Mouse (Mus musculus) heart, embryonic 13.5 days (tissue): ENCODE data around the gene Dcaf1. TPM values are rescaled to one million over a fixed set of nuclear protein-coding genes. Genes with fewer than 3 reads are reported as not detected.

Experiments used
- ATAC-seq: fragments of 200-750 bp; cut with Nextera tagmentation; 2 replicates; pipeline ENCODE4 v1.8.0; 2017; ENCODE audit warnings: moderate TSS enrichment; ENCODE audit not compliant: insufficient number of reproducible peaks, low FRiP score, low TSS enrichment; ENCODE audit errors: extremely low read depth
- H3K27ac ChIP-seq: fragments of 300-500 bp; sonication (generic); replicated peaks from 2 replicates; pipeline ENCODE4 v1.5.1; 2015; ENCODE audit warnings: moderate library complexity, mild to moderate bottlenecking, inconsistent platforms
- H3K27me3 ChIP-seq: fragments of 300-500 bp; sonication (generic); replicated peaks from 2 replicates; pipeline ENCODE4 v1.6.1; 2015; ENCODE audit warnings: mild to moderate bottlenecking, inconsistent platforms
- H3K36me3 ChIP-seq: fragments of 300-500 bp; sonication (generic); 2 replicates; pipeline ENCODE4 v1.6.1; 2015; ENCODE audit warnings: mild to moderate bottlenecking, inconsistent platforms
- H3K4me1 ChIP-seq: fragments of 300-500 bp; sonication (generic); 2 replicates; pipeline ENCODE4 v1.6.1; 2015; ENCODE audit warnings: inconsistent platforms
- H3K4me2 ChIP-seq: fragments of 300-500 bp; sonication (generic); 2 replicates; pipeline ENCODE4 v1.6.1; 2015; ENCODE audit warnings: inconsistent platforms, mild to moderate bottlenecking, moderate library complexity
- H3K4me3 ChIP-seq: fragments of 300-500 bp; sonication (generic); 2 replicates; pipeline ENCODE4 v1.5.1; 2015; ENCODE audit warnings: moderate library complexity, mild to moderate bottlenecking, inconsistent platforms
- H3K9ac ChIP-seq: fragments of 300-500 bp; sonication (generic); 2 replicates; pipeline ENCODE4 v1.6.1; 2015; ENCODE audit warnings: inconsistent platforms, mild to moderate bottlenecking, moderate library complexity
- H3K9me3 ChIP-seq: fragments of 300-500 bp; sonication (generic); 2 replicates; pipeline ENCODE4 v1.6.1; 2016; ENCODE audit warnings: inconsistent platforms
- WGBS: fragments of 180-500 bp; shearing (Covaris S2); methylation state at CpG from one replicate; pipeline ENCODE4 v1.1.7; 2015; ENCODE audit warnings: mixed read lengths; 5-methylcytosine and 5-hydroxymethylcytosine counted together
- polyA plus RNA-seq: library from polyadenylated mRNA; unstranded; fragments of >200 nt; fragmentation: Nextera tagmentation; extraction: Ambion mirVana; gene quantifications from 2 replicates; pipeline ENCODE4 v1.2.1, GENCODE M21; 2015

Dcaf1 gene
- polyA plus RNA-seq, 1 experiment from 2014 or later = 15.6 TPM

DNA sequence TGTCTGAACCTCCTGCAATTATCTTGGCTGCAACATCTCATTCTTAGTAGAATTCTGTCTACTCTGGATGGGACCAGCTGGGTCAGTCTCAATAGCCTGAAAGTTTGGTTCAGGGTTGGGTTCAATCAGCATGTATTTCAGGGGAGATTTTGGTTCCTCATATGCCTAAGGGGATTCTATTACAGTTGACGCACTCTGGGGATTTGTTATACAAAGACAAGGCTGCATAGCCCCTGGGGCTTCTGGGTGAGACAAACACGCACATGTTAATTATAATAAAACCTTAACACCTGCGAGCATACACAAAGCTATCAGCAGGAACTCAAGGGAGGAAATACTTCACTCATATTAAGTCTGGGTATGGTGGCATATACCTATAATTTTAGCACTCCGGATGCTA lies 15.2 kb upstream of the Dcaf1 start:
- WGBS = 72% methylated on average over 4 of the region's 4 CpGs
- Histone ChIP-seq H3K36me3 (no peaks in the 10 kb centered on the region), H3K4me3 (no peak overlapping the region), H3K4me1 (no peaks in the 10 kb centered on the region), H3K9ac (no peak overlapping the region), H3K27ac (no peak overlapping the region), H3K27me3 (no peaks in the 10 kb centered on the region), H3K9me3 (peaks cover 16% of the 10 kb centered on the region; the same call in 1 of the 2 replicates), H3K4me2 (no peak overlapping the region)
- no peak for ATAC-seq

DNA sequence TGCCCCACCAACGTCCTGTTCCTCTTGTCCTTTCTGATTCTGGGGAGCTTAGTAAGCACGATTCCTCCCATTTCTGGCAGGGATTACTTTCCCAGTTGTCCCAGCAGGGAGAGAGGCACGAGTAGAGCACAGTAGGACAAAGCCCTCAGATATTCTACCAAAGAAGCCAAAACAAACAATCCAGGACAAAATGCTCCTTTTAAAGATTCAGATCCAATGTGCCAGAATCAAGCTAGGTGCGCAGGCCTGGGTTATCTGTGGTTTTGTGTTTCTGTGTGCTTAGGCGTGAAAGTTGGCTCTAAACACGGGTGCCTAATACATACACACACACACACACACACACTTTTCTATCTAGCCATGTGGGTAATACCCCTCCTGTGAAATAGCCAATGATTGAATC lies 3.5 kb upstream of the Dcaf1 start:
- Histone ChIP-seq H3K27me3 (no peaks in the 10 kb centered on the region), H3K4me1 (peaks cover 7% of the 10 kb centered on the region), H3K4me2 (no peak overlapping the region), H3K36me3 (no peaks in the 10 kb centered on the region), H3K9ac (no peak overlapping the region), H3K27ac (no peak overlapping the region), H3K9me3 (no peaks in the 10 kb centered on the region), H3K4me3 (no peak overlapping the region)
- no peak for ATAC-seq
- 60% methylated on average over 6 of the region's 6 CpGs for WGBS

DNA sequence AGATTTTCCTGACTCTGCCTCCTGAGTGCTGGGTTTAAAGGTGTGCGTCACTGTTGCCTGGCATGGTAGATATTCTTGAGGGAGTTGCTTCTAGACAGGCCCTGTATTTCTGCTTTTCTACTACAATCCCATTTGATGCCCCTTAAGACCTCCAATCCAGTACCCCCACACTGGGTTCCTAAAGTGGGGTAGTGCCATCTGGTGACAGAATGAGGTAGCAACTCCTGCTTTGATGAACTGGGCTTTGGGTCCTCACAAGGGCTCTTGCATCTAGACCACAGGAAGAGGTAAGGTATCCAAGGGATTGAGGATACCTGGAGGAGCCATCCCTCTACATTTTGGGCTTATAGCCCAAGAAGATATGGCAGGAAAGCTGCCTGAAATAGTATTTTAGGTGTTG lies 2.5 kb upstream of the Dcaf1 start:
- H3K4me1 ChIP-seq = peaks cover 9% of the 10 kb centered on the region
- ATAC-seq = no peak
- H3K36me3 ChIP-seq = no peaks in the 10 kb centered on the region
- no peak overlapping the region for H3K27ac ChIP-seq
- H3K9me3 ChIP-seq = no peaks in the 10 kb centered on the region
- no peak overlapping the region for H3K4me2 ChIP-seq
- H3K4me3 ChIP-seq = no peak overlapping the region
- 82% methylated on average over 1 of the region's 1 CpGs for WGBS
- no peaks in the 10 kb centered on the region for H3K27me3 ChIP-seq
- H3K9ac ChIP-seq = no peak overlapping the region

DNA sequence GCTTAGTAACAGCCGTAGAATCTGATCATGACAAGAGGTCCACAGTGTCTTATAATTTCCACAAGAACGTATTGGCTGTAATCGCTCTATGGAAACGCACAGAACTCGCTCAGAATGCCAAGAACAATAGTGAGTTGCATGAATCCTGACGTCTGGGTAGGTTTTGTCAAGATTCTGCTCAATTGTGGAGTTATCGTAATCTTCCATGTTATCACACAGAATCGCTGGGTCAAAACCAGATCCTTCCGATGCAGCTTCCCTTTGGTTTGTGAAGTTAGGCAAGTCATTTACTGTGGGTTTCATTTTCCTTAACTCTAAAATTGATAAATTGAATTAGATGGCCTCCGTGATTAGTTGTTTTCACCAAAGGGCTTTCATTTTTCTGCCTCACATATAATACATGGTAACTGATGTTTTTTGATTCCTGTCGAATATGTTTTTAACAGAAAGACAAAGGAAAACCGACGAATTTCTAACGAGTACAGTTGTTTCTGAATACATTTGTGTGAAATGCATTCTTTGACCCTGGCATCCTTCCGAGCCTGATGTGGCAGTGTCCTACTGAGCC lies 540 bp upstream of the Dcaf1 start:
- H3K4me3 ChIP-seq = peak overlapping the region; percentile 99
- H3K4me2 ChIP-seq = peak overlapping the region; percentile 74

DNA sequence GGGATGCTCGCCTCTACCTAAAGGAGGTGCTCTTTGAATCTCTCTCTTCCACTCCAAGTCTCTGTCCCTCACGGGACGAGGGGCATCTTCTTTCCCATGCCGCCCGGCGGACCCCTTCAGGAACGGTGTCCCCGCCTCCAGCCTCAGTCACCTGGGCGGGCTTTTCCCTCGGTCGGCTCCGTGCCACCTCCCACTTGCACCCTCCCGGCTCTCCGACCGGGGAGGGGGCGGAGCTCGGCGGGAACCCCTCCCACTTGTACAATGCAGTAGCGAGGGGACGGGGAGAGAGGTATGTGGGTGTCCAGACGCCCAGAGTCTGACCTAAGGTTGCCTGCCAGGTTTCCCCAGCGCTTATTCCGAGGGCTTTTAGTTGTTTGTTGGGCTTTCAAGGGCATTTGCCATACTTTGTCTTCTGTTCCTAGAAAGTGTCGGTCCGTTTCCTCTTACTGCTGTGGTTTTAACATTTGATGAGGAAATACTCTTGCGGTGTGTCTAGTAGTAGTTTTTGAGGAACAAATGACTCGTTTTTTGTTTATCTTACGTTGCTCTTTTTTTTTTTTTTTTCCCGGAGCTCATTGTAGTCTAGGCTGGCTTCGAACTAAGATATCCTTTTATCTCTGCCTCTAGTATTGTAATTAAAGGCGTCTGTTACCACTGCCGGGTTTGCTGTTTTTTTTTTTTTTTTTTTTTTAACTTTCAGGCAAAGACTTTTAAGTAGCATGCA lies 869 bp downstream of the Dcaf1 start:
- peak; percentile 82 for ATAC-seq

More for the DNA sequence above, 540 bp upstream of the Dcaf1 start:
- H3K27me3 ChIP-seq = no peaks in the 10 kb centered on the region
- H3K36me3 ChIP-seq = no peaks in the 10 kb centered on the region
- H3K9me3 ChIP-seq = no peaks in the 10 kb centered on the region
- no peak for ATAC-seq
- peak overlapping the region; percentile 82 for H3K9ac ChIP-seq
- WGBS = 36% methylated on average over 15 of the region's 15 CpGs
- peak overlapping the region; percentile 96 for H3K27ac ChIP-seq
- peaks cover 9% of the 10 kb centered on the region for H3K4me1 ChIP-seq

DNA sequence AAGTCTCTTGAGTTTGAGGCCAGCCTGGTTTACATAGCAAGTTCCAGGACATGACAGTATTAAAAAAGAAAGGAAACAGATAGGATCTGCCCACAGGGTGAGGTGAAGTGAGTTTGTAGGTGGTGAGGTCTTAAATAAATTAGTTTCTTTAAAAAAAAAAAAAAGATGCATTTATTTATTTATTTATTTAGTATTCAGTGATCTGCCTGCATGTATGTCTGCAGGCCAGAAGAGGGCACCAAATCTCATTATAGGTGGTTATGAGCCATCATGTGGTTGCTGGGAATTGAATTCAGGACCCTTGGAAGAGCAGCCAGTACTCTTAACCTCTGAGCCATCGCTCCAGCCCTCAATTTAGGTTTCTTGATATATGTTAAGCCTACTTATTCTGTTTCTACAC lies 18.9 kb downstream of the Dcaf1 start:
- H3K9ac ChIP-seq = no peak overlapping the region
- H3K4me2 ChIP-seq = no peak overlapping the region
- H3K27me3 ChIP-seq = no peaks in the 10 kb centered on the region
- WGBS = 100% methylated on average over 1 of the region's 1 CpGs
- H3K27ac ChIP-seq = no peak overlapping the region
- ATAC-seq = no peak
- no peaks in the 10 kb centered on the region for H3K4me1 ChIP-seq
- peaks cover 95% of the 10 kb centered on the region for H3K36me3 ChIP-seq
- no peaks in the 10 kb centered on the region for H3K9me3 ChIP-seq
- H3K4me3 ChIP-seq = no peak overlapping the region

More for the DNA sequence above, 869 bp downstream of the Dcaf1 start:
- WGBS = under 1% methylated on average over 32 of the region's 32 CpGs
- Histone ChIP-seq H3K4me3 (peak overlapping the region; percentile 99), H3K9me3 (no peaks in the 10 kb centered on the region), H3K27me3 (no peaks in the 10 kb centered on the region), H3K4me2 (peak overlapping the region; percentile 74), H3K9ac (peak overlapping the region; percentile 98), H3K4me1 (peaks cover 9% of the 10 kb centered on the region), H3K27ac (peak overlapping the region; percentile 96), H3K36me3 (peaks cover 1% of the 10 kb centered on the region; the same call in 1 of the 2 replicates)

DNA sequence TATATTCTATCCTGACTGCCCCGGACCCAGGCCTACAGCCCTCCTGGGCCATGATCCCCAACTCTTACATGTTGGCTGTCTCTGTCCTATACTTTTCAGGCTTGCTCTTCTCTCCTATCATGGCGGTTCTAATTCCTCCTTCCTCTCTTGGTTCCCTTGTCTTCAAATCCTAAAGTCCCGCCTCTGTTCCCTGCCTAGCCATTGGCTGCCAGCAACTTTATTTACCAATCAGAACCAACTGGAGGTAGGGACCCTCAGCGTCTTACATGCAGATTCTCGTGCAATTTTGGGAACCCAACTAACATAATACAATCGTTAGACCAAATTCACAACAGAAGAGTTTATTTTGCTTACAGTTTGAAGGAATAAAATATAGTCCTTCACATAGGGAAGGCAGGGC lies 21.1 kb downstream of the Dcaf1 start:
- Histone ChIP-seq H3K4me1 (no peaks in the 10 kb centered on the region), H3K9ac (no peak overlapping the region), H3K36me3 (peaks cover 92% of the 10 kb centered on the region), H3K4me2 (no peak overlapping the region), H3K9me3 (no peaks in the 10 kb centered on the region), H3K27me3 (no peaks in the 10 kb centered on the region), H3K4me3 (no peak overlapping the region), H3K27ac (no peak overlapping the region)
- ATAC-seq = no peak
- WGBS = 88% methylated on average over 6 of the region's 6 CpGs

DNA sequence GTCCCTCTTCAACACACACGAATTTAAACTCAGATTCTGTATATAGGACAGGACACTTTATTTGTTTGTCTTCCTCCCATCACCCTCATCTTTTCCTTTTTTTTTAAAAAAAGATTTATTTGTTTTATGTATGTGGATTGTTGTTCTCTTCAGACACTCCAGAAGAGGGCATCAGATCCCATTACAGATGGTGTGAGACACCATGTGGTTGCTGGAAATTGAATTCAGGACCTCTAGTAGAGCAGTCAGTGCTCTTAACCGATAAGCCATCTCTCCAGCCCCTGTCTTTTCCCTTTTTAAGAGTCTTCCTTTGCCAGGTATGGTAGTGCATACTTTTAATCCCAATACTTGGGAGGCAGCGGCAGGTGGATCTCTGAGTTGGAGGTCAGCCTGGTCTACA lies 35.0 kb downstream of the Dcaf1 start:
- H3K4me3 ChIP-seq = no peak overlapping the region
- no peak overlapping the region for H3K27ac ChIP-seq
- H3K36me3 ChIP-seq = peaks cover 91% of the 10 kb centered on the region
- no peaks in the 10 kb centered on the region for H3K9me3 ChIP-seq
- WGBS = 74% methylated on average over 3 of the region's 3 CpGs
- no peak for ATAC-seq
- no peak overlapping the region for H3K4me2 ChIP-seq
- H3K9ac ChIP-seq = no peak overlapping the region
- no peaks in the 10 kb centered on the region for H3K4me1 ChIP-seq
- no peaks in the 10 kb centered on the region for H3K27me3 ChIP-seq

DNA sequence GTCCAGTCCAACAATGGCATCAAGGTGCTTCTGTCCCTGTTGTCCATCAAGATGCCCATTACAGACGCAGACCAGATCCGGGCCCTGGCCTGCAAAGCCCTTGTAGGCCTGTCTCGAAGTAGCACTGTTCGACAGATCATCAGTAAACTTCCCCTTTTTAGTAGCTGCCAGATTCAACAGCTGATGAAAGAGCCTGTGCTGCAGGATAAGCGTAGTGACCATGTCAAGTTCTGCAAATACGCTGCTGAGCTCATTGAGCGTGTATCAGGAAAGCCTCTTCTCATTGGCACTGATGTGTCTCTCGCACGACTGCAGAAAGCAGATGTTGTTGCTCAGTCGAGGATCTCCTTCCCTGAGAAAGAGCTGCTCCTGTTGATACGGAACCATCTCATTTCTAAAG lies 36.4 kb downstream of the Dcaf1 start:
- Histone ChIP-seq H3K27me3 (no peaks in the 10 kb centered on the region), H3K4me2 (no peak overlapping the region), H3K27ac (no peak overlapping the region), H3K9ac (no peak overlapping the region), H3K4me3 (no peak overlapping the region), H3K36me3 (peaks cover 91% of the 10 kb centered on the region), H3K4me1 (no peaks in the 10 kb centered on the region), H3K9me3 (no peaks in the 10 kb centered on the region)
- 81% methylated on average over 11 of the region's 11 CpGs for WGBS
- no peak for ATAC-seq

DNA sequence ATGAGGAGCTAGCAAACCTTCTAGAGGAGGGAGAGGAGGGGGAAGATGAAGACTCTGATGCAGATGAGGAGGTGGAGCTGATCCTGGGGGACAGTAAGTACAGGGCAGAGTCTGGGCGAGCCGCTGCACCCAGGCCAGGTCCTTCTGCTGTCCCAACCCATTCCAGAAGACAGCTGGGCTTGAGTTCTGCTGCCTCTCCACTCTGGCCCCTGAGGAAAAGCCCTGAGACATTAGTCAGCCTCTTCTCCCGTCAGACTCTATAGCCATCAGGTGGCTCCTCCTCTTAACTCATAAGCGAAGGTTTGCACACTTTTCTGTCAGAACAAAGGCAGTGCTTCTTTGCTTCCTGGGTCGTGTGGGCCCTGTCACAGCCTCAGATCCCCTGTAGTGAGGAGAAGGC lies 52.5 kb downstream of the Dcaf1 start:
- no peak for ATAC-seq
- no peaks in the 10 kb centered on the region for H3K9me3 ChIP-seq
- H3K36me3 ChIP-seq = peaks cover 85% of the 10 kb centered on the region
- no peak overlapping the region for H3K27ac ChIP-seq
- H3K4me2 ChIP-seq = no peak overlapping the region
- 85% methylated on average over 5 of the region's 5 CpGs for WGBS
- no peak overlapping the region for H3K4me3 ChIP-seq
- H3K27me3 ChIP-seq = no peaks in the 10 kb centered on the region
- H3K4me1 ChIP-seq = no peaks in the 10 kb centered on the region
- H3K9ac ChIP-seq = no peak overlapping the region

DNA sequence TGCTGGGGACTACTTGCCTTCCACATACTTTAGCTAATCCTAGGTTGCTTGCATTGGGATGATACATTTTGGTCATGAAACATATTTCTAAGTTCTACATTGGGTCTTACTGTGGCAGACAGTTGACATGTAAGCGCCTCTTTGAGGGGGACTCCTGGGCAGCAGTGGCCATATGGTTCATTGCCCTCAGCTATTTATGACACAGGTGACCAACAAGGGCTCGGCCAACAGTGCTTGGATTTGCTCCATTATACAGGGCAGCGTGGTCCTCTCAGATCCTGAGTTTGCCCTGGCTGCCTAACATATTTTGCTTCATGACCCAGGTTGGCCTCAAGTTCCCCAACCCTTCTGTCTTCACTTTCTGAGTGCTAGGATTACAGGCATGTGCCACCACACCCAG lies 55.0 kb downstream of the Dcaf1 start:
- ATAC-seq = no peak
- no peak overlapping the region for H3K27ac ChIP-seq
- peaks cover 93% of the 10 kb centered on the region for H3K36me3 ChIP-seq
- no peak overlapping the region for H3K9ac ChIP-seq
- H3K27me3 ChIP-seq = no peaks in the 10 kb centered on the region
- WGBS = 88% methylated on average over 3 of the region's 3 CpGs
- H3K4me1 ChIP-seq = peaks cover 9% of the 10 kb centered on the region; the same call in 1 of the 2 replicates
- no peaks in the 10 kb centered on the region for H3K9me3 ChIP-seq
- H3K4me2 ChIP-seq = no peak overlapping the region
- H3K4me3 ChIP-seq = no peak overlapping the region

DNA sequence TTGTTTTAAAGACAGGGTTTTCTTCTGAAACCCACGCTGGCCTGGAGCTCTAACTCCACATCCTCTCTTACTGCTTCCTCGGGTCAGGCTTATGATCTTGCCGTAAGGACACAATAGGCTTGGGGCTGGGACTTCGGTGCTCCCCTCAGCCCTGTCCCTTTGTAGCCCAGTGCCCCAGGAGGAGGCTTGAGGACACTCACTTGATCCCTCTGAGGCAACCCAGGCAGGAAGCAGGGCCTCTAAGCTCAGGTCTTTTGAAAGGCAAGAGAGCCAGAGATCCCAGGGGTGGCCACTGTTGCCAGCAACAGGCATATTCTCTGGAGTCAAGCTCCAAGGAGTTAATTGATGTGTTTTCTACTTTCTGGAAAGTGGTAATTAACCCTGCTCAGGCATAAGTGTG lies 57.8 kb downstream of the Dcaf1 start:
- H3K36me3 ChIP-seq = peaks cover 95% of the 10 kb centered on the region
- 64% methylated on average over 4 of the region's 4 CpGs for WGBS

More for the DNA sequence above, 57.8 kb downstream of the Dcaf1 start:
- Histone ChIP-seq H3K27ac (peak overlapping the region; percentile 24; the same call in 1 of the 2 replicates), H3K4me2 (no peak overlapping the region), H3K9ac (no peak overlapping the region), H3K4me1 (peaks cover 32% of the 10 kb centered on the region), H3K27me3 (no peaks in the 10 kb centered on the region), H3K4me3 (no peak overlapping the region), H3K9me3 (no peaks in the 10 kb centered on the region)
- ATAC-seq = no peak
